Mouse (Mus musculus) hindbrain, embryonic 12.5 days (tissue): Measurements from ENCODE around the gene Enah. TPM values are rescaled to one million over a fixed set of nuclear protein-coding genes. Genes with fewer than 3 reads are reported as not detected.

Experiments used
- ATAC-seq: fragments of 200-750 bp; cut with Nextera tagmentation; 2 replicates; pipeline ENCODE4 v1.8.0; 2017; ENCODE audit warnings: moderate TSS enrichment; ENCODE audit not compliant: low FRiP score
- H3K27ac ChIP-seq: fragments of 300-500 bp; sonication (generic); 2 replicates; pipeline ENCODE4 v1.5.1; 2016; ENCODE audit warnings: mild to moderate bottlenecking
- H3K27me3 ChIP-seq: fragments of 300-500 bp; sonication (generic); 2 replicates; pipeline ENCODE4 v1.6.1; 2016; ENCODE audit warnings: mild to moderate bottlenecking
- H3K36me3 ChIP-seq: fragments of 300-500 bp; sonication (generic); 2 replicates; pipeline ENCODE4 v1.6.1; 2016; ENCODE audit warnings: mild to moderate bottlenecking
- H3K4me1 ChIP-seq: fragments of 300-500 bp; sonication (generic); 2 replicates; pipeline ENCODE4 v1.6.1; 2016
- H3K4me2 ChIP-seq: fragments of 300-500 bp; sonication (generic); replicated peaks from 2 replicates; pipeline ENCODE4 v1.6.1; 2016; ENCODE audit warnings: mild to moderate bottlenecking
- H3K4me3 ChIP-seq: fragments of 300-500 bp; sonication (generic); 2 replicates; pipeline ENCODE4 v1.5.1; 2016; ENCODE audit warnings: mild to moderate bottlenecking
- H3K9ac ChIP-seq: fragments of 300-500 bp; sonication (generic); 2 replicates; pipeline ENCODE4 v1.6.1; 2016; ENCODE audit warnings: mild to moderate bottlenecking, moderate library complexity
- H3K9me3 ChIP-seq: fragments of 300-500 bp; sonication (generic); replicated peaks from 2 replicates; pipeline ENCODE4 v1.6.1; 2016; ENCODE audit warnings: mild to moderate bottlenecking
- WGBS: fragments of 180-500 bp; shearing (Covaris S2); methylation state at CpG from one replicate; pipeline ENCODE4 v1.1.7; 2016; 5-methylcytosine and 5-hydroxymethylcytosine counted together
- polyA plus RNA-seq: library from polyadenylated mRNA; unstranded; fragments of >200 nt; fragmentation: Nextera tagmentation; extraction: Ambion mirVana; gene quantifications from 2 replicates; pipeline ENCODE4 v1.2.1, GENCODE M21; 2016

Enah gene
- polyA plus RNA-seq, 1 experiment from 2014 or later: 45.9 TPM

GRCm38 (mm10) chr1:181948191-181948590 lies 71.6 kb downstream of the Enah start:
- peaks cover 16% of the 10 kb centered on the region for H3K36me3 ChIP-seq
- H3K4me3 ChIP-seq: no peak overlapping the region
- no peaks in the 10 kb centered on the region for H3K9me3 ChIP-seq
- no peak overlapping the region for H3K9ac ChIP-seq
- 85% methylated on average over 3 of the region's 3 CpGs for WGBS
- H3K27me3 ChIP-seq: no peaks in the 10 kb centered on the region
- H3K4me1 ChIP-seq: no peaks in the 10 kb centered on the region
- H3K4me2 ChIP-seq: no peak overlapping the region
- no peak for ATAC-seq
- H3K27ac ChIP-seq: no peak overlapping the region

GRCm38 (mm10) chr1:181937064-181937463 lies 82.7 kb downstream of the Enah start:
- no peaks in the 10 kb centered on the region for H3K4me1 ChIP-seq

DNA sequence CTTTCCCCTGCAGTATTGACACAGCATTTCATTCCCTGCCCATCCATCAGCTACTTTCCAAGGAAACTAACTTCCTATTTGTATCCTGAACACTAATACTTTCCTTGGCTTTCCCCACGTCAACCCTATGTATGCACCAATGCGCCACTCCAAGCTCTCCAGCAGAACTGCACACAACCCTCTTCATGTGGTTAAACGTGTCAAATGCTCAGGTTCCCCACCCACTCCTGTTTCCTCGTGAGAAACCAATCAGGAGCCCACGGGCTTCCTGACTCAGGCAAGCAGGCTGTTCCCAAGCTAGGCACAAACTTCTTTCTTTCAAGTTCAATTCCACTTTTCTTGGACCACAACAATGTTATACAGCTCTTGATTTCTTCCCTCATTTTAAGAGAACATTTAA lies 91.4 kb downstream of the Enah start:
- Histone ChIP-seq H3K9ac (no peak overlapping the region), H3K4me2 (no peak overlapping the region), H3K9me3 (no peaks in the 10 kb centered on the region), H3K36me3 (peaks cover 13% of the 10 kb centered on the region), H3K27ac (no peak overlapping the region), H3K4me3 (no peak overlapping the region), H3K27me3 (no peaks in the 10 kb centered on the region), H3K4me1 (no peaks in the 10 kb centered on the region)
- WGBS: 82% methylated on average over 5 of the region's 5 CpGs
- ATAC-seq: no peak

More at GRCm38 (mm10) chr1:181937064-181937463, 82.7 kb downstream of the Enah start:
- no peaks in the 10 kb centered on the region for H3K27me3 ChIP-seq
- H3K4me3 ChIP-seq: no peak overlapping the region
- no peak for ATAC-seq
- H3K27ac ChIP-seq: no peak overlapping the region
- H3K36me3 ChIP-seq: no peaks in the 10 kb centered on the region
- 61% methylated on average over 2 of the region's 2 CpGs for WGBS
- H3K9ac ChIP-seq: no peak overlapping the region
- H3K4me2 ChIP-seq: no peak overlapping the region
- H3K9me3 ChIP-seq: no peaks in the 10 kb centered on the region

- no peak for ATAC-seq
- WGBS: 81% methylated on average over 24 of the region's 24 CpGs
- Histone ChIP-seq H3K9me3 (no peaks in the 10 kb centered on the region), H3K4me2 (no peak overlapping the region), H3K4me1 (no peaks in the 10 kb centered on the region), H3K9ac (no peak overlapping the region), H3K36me3 (peaks cover 25% of the 10 kb centered on the region), H3K27me3 (no peaks in the 10 kb centered on the region), H3K4me3 (no peak overlapping the region), H3K27ac (0 out of 2 replicates have a peak overlapping the region, but pooled peaks have one; percentile 17)
These were observed 96.4 kb downstream of the Enah start for GRCm38 (mm10) chr1:181923384-181923783.

- peak overlapping the region; percentile 16; the same call in 1 of the 2 replicates for H3K4me2 ChIP-seq
- WGBS: 77% methylated on average over 27 of the region's 37 CpGs
- no peak for ATAC-seq
- no peak overlapping the region for H3K27ac ChIP-seq
- H3K4me3 ChIP-seq: no peak overlapping the region
- H3K9ac ChIP-seq: no peak overlapping the region
- no peaks in the 10 kb centered on the region for H3K9me3 ChIP-seq
- H3K27me3 ChIP-seq: no peaks in the 10 kb centered on the region
- H3K36me3 ChIP-seq: peaks cover 27% of the 10 kb centered on the region
- H3K4me1 ChIP-seq: no peaks in the 10 kb centered on the region
These were observed 98.0 kb downstream of the Enah start for GRCm38 (mm10) chr1:181921580-181922494.

DNA sequence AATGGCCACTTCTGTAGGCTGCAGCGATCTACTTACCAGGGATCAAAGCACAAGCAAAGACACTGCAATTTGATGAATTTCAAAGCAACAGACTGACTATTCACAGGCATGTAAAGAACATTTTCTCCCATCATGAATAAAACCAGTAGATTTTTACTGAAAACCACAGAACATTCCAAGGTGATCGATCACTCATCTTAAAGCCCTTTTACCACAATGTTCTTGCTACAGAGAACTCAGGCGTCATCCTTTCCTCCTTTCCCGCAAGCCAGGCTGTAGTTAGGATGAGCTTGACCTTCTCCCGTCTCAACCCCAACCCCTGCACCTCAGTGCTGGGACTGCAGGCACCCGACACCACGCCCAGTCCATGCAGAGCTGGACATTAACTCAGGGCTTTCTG lies 107.9 kb downstream of the Enah start:
- H3K36me3 ChIP-seq: peaks cover 35% of the 10 kb centered on the region
- WGBS: 89% methylated on average over 7 of the region's 7 CpGs

DNA sequence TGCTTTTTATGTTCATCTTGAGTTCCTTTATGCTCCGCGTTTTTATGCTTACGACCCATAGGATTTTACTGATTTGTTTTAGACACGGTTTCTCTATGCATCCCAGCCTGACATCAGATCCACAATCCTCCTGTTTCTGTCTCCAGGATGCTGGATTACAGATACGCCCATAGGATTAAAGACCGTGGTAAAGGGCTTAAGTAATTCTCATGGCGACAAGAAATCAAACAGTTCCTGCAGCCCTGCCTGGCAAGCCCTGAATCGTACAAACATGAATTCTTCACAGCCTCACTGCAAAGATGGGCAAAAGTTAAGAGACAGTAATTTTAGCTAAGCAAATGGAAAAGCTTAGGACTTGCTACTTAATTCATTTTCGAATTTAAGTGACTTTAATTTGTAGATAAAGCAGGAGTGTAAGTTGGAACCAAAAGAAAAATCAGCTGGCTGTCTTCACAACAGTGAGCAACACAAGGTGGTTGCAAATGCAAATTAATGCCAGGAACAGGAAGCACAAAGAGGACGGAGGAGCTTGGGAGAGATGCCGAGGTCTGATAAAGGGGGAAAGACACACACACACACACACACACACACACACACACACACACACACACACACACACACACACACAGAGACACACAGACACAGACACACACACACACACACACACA lies 118.0 kb downstream of the Enah start:
- no peaks in the 10 kb centered on the region for H3K27me3 ChIP-seq
- ATAC-seq: no peak
- peaks cover 37% of the 10 kb centered on the region for H3K36me3 ChIP-seq
- H3K4me1 ChIP-seq: no peaks in the 10 kb centered on the region
- H3K4me3 ChIP-seq: no peak overlapping the region
- no peak overlapping the region for H3K9ac ChIP-seq
- no peak overlapping the region for H3K4me2 ChIP-seq
- WGBS: 80% methylated on average over 11 of the region's 11 CpGs
- no peak overlapping the region for H3K27ac ChIP-seq
- H3K9me3 ChIP-seq: no peaks in the 10 kb centered on the region

More for the DNA sequence above, 107.9 kb downstream of the Enah start:
- ATAC-seq: no peak
- Histone ChIP-seq H3K4me2 (no peak overlapping the region), H3K27ac (no peak overlapping the region), H3K4me3 (no peak overlapping the region), H3K9ac (no peak overlapping the region), H3K4me1 (no peaks in the 10 kb centered on the region), H3K9me3 (no peaks in the 10 kb centered on the region), H3K27me3 (no peaks in the 10 kb centered on the region)

GRCm38 (mm10) chr1:181900846-181901245 lies 118.9 kb downstream of the Enah start:
- no peaks in the 10 kb centered on the region for H3K27me3 ChIP-seq
- H3K4me3 ChIP-seq: no peak overlapping the region
- no peaks in the 10 kb centered on the region for H3K9me3 ChIP-seq
- H3K27ac ChIP-seq: no peak overlapping the region
- H3K4me1 ChIP-seq: no peaks in the 10 kb centered on the region
- no peak overlapping the region for H3K4me2 ChIP-seq
- no peak for ATAC-seq
- H3K36me3 ChIP-seq: peaks cover 28% of the 10 kb centered on the region
- H3K9ac ChIP-seq: no peak overlapping the region
- WGBS: 90% methylated on average over 1 of the region's 1 CpGs

- H3K27me3 ChIP-seq: no peaks in the 10 kb centered on the region
- ATAC-seq: no peak
- H3K9me3 ChIP-seq: no peaks in the 10 kb centered on the region
- no peak overlapping the region for H3K4me3 ChIP-seq
- H3K36me3 ChIP-seq: peaks cover 17% of the 10 kb centered on the region; the same call in 1 of the 2 replicates
- H3K27ac ChIP-seq: no peak overlapping the region
- H3K4me1 ChIP-seq: 0 out of 2 replicates have a peak, but pooled peaks cover under 1% of the 10 kb centered on the region
- no peak overlapping the region for H3K9ac ChIP-seq
- 82% methylated on average over 1 of the region's 1 CpGs for WGBS
- H3K4me2 ChIP-seq: no peak overlapping the region
These were observed 120.8 kb downstream of the Enah start for GRCm38 (mm10) chr1:181898961-181899360.

DNA sequence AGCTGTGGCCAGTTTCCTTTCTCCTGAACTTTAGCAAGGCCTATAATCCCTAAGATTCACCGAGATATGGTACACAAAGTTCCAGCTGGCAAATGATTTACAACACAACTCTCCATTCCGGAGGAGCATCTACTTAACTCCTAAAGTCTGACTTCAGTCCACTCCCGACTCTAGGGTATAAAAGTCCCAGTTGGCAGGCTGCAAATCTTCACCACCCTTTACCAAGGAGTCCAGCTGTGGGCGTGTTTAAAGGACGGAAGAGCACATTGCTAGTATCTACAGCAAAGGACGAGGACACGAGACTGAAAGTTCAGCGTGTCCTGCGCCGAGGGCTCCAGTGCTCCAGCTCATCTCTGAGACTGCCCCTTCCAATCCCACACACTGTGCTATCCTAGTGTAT lies 122.8 kb downstream of the Enah start:
- H3K27ac ChIP-seq: no peak overlapping the region
- no peaks in the 10 kb centered on the region for H3K9me3 ChIP-seq
- ATAC-seq: no peak
- H3K4me3 ChIP-seq: no peak overlapping the region
- H3K27me3 ChIP-seq: no peaks in the 10 kb centered on the region
- peaks cover 3% of the 10 kb centered on the region; the same call in 1 of the 2 replicates for H3K36me3 ChIP-seq
- no peak overlapping the region for H3K9ac ChIP-seq
- WGBS: 89% methylated on average over 10 of the region's 10 CpGs
- H3K4me1 ChIP-seq: 0 out of 2 replicates have a peak, but pooled peaks cover 6% of the 10 kb centered on the region
- H3K4me2 ChIP-seq: no peak overlapping the region

DNA sequence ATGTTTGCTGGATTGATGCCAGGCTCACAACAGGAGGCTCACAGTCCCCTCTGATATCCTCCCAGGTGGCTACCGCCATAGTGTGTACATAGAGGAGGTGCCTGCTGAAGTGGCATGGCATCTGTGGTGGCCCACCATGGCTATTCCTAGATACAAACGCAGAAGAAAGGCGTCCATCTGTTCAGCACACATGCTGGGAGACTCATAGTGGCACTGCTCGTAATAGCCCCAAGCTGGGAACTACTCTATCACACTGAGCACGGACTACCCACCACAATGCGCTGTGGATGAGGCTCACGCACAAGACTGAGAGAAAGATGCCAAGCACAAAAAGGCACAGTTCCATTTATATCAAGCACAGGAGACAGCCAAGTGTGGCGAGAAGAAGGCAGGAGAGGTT lies 126.1 kb downstream of the Enah start:
- Histone ChIP-seq H3K27me3 (no peaks in the 10 kb centered on the region), H3K4me1 (0 out of 2 replicates have a peak, but pooled peaks cover 10% of the 10 kb centered on the region), H3K4me3 (no peak overlapping the region), H3K27ac (0 out of 2 replicates have a peak overlapping the region, but pooled peaks have one; percentile 48), H3K9me3 (no peaks in the 10 kb centered on the region), H3K4me2 (no peak overlapping the region), H3K9ac (no peak overlapping the region), H3K36me3 (no peaks in the 10 kb centered on the region)
- no peak for ATAC-seq
- 68% methylated on average over 8 of the region's 8 CpGs for WGBS

- Histone ChIP-seq H3K36me3 (no peaks in the 10 kb centered on the region), H3K9me3 (no peaks in the 10 kb centered on the region), H3K9ac (no peak overlapping the region), H3K4me2 (no peak overlapping the region), H3K27me3 (no peaks in the 10 kb centered on the region; the same call in 1 of the 2 replicates), H3K4me1 (0 out of 2 replicates have a peak, but pooled peaks cover 10% of the 10 kb centered on the region), H3K27ac (no peak overlapping the region), H3K4me3 (no peak overlapping the region)
- ATAC-seq: no peak
- WGBS: 91% methylated on average over 7 of the region's 7 CpGs
These were observed 130.1 kb downstream of the Enah start for GRCm38 (mm10) chr1:181889670-181890069.
